Mouse (Mus musculus) bone marrow macrophage, adult 2 months (primary cell): ENCODE results near the gene Enho.

Source experiments
- CTCF ChIP-seq: IDR thresholded peaks from 2 replicates; pipeline ENCODE4 v1.5.1; 2012; ENCODE audit warnings: low read depth, mild to moderate bottlenecking, low read length, moderate library complexity
- POLR2A ChIP-seq: IDR thresholded peaks from 2 replicates; pipeline ENCODE4 v1.6.1; 2012; ENCODE audit warnings: mild to moderate bottlenecking, low read depth, low read length, borderline replicate concordance

DNA sequence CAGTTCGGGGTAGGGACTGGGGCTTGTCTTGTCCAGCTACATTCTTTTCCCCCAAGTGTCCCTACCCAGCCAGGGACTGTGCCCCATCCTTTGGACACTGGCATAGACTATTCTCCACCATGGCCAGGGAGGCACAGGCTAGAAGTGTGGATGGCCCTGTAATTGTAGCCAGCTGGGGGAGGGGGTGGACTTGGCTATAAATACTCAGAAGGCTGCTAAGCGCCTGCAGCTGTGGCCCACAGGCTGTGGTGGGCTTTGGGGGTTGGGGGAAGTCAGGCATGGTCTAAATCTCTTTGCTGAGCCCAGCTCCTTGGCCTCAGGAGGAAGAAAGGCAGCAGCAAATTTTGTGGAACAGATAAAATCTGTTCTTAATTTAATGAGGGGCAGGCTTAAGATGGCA, 4.2 kb downstream of the Enho start:
- no peak for TF ChIP-seq POLR2A
- no peak for TF ChIP-seq CTCF
